Mouse (Mus musculus) small intestine, adult 2 months (tissue): ENCODE measurements at regions not wholly inside any gene's neighbourhood (a gene's known extent, or its start where the extent isn't known, plus 50 kb on each side); places are given as distances from the start of the nearest gene placed in this dataset.

Source experiments
- CTCF ChIP-seq: fragments of 200-500 bp; IDR thresholded peaks from 2 replicates; pipeline ENCODE4 v1.5.1; 2012; ENCODE audit warnings: low read depth, mild to moderate bottlenecking, control low read depth, inconsistent platforms, low read length, moderate library complexity, mixed read lengths; ENCODE audit not compliant: insufficient replicate concordance, insufficient read length; ENCODE audit errors: extremely low read depth
- POLR2A ChIP-seq: fragments of 200-500 bp; IDR thresholded peaks from 2 replicates; pipeline ENCODE4 v1.6.1; 2012; ENCODE audit warnings: low read depth, mild to moderate bottlenecking, control low read depth, inconsistent platforms, low read length, moderate library complexity

DNA sequence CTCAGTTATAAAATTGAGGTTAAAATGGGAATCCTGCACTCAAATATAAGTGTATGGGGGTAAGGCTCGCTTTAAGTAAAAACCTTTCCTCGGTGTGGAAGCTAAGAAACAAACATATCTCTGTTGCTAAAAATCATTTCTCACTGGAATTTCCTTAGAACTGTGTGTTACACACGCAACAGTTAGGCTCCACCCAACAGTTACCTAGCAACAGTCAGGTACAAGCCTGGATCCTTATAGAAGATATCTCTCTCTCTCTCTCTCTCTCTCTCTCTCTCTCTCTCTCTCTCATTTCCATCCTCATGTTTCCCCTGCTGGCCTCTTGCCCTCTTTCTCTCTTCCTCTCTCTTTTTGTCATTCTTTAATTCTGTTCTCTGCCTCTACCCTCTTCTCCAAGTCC is 211.1 kb upstream of the Cxadr start:
- TF ChIP-seq CTCF (no peak), POLR2A (no peak)
